Mouse (Mus musculus) bone marrow, adult 2 months (tissue): ENCODE results near the gene Col4a1.

ENCODE experiments used
- CTCF ChIP-seq: fragments of 200-500 bp; IDR thresholded peaks from 2 replicates; pipeline ENCODE4 v1.5.1; 2011; ENCODE audit warnings: low read length, control low read depth; ENCODE audit not compliant: control insufficient read depth, insufficient read depth
- POLR2A ChIP-seq: fragments of 200-500 bp; IDR thresholded peaks from 2 replicates; pipeline ENCODE4 v1.6.1; 2011; ENCODE audit warnings: low read depth, mild to moderate bottlenecking, control low read depth, low read length, borderline replicate concordance; ENCODE audit not compliant: control insufficient read depth

DNA sequence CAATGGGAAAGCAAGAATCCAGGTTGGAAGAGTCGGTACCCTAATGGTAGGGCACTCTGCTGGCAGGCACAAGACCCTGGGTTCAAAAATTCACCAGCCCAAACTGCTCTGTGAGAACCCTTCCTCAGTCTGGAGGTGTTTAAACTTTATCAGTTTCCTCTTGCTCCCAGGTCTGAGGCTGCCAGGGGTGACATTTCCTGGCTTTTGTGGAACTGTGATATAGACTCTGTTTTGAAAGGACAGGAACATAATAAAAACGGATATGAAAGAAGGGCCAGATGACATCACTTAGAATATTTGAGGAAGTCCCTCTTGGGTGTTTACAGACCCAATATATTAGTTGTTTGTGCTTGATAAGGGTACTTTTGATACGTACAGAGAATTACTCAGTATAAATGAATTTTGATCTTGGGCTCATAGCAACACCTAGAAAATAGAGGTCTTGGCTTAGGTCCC, 28.5 kb upstream of the Col4a1 start:
- no peak for TF ChIP-seq CTCF
- TF ChIP-seq POLR2A: no peak
